Mouse (Mus musculus) testis, adult 2 months (tissue): Measurements from ENCODE around the gene Jdp2. TPM values are rescaled to one million over a fixed set of nuclear protein-coding genes. Genes with fewer than 3 reads are reported as not detected.

Experiments used
- H3K27ac ChIP-seq: fragments of 200-500 bp; 2 replicates; pipeline ENCODE4 v1.5.1; 2012; ENCODE audit warnings: low read depth, low read length; ENCODE audit not compliant: control insufficient read depth, insufficient read depth
- H3K27me3 ChIP-seq: fragments of 200-500 bp; 2 replicates; pipeline ENCODE4 v1.6.1; 2012; ENCODE audit warnings: mild to moderate bottlenecking, low read length, moderate library complexity; ENCODE audit not compliant: control insufficient read depth, insufficient read depth
- H3K36me3 ChIP-seq: fragments of 200-500 bp; 2 replicates; pipeline ENCODE4 v1.6.1; 2012; ENCODE audit warnings: mild to moderate bottlenecking, low read length; ENCODE audit not compliant: control insufficient read depth, insufficient read depth
- H3K4me1 ChIP-seq: fragments of 200-500 bp; 2 replicates; pipeline ENCODE4 v1.6.1; 2012; ENCODE audit warnings: low read length; ENCODE audit not compliant: control insufficient read depth, insufficient read depth
- H3K4me3 ChIP-seq: fragments of 200-500 bp; 2 replicates; pipeline ENCODE4 v1.5.1; 2012; ENCODE audit warnings: low read depth, mild to moderate bottlenecking, low read length, moderate library complexity, mixed read lengths; ENCODE audit not compliant: control insufficient read depth
- CTCF ChIP-seq: fragments of 200-500 bp; IDR thresholded peaks from 2 replicates; pipeline ENCODE4 v1.5.1; 2012; ENCODE audit warnings: low read depth, mild to moderate bottlenecking, inconsistent platforms, low read length, moderate library complexity; ENCODE audit not compliant: control insufficient read depth, insufficient read depth, insufficient replicate concordance
- POLR2A ChIP-seq: fragments of 200-500 bp; IDR thresholded peaks from 2 replicates; pipeline ENCODE4 v1.6.1; 2012; ENCODE audit warnings: low read depth, mild to moderate bottlenecking, inconsistent platforms, low read length, moderate library complexity; ENCODE audit not compliant: control insufficient read depth
- polyA plus RNA-seq: library from polyadenylated mRNA; depleted of rRNA; stranded (reverse); fragments of >200 nt; gene quantifications from 2 replicates; pipeline ENCODE4 v1.2.3, GENCODE M21; 2012

Gene Jdp2
- polyA plus RNA-seq, 1 experiment: 0.81 TPM

DNA sequence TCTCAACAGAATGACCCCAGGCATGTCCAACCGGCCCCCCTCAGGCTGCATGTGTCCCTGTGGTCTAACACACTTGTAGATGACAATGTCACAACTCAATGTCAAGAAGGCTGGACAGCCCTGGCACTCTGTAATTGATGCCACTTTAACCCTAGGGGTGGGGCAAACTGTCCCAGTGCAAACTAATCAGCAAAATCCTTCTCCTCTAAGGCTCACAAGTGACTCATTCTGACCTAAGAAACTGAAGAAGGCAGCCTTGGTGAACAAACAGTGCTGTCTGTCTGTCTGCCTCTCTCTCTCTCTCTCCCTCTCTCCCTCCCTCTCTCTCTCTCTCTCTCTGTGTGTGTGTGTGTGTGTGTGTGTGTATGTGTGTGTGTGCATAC is 28.7 kb upstream of the Jdp2 start:
- H3K4me3 ChIP-seq: no peak overlapping the region
- no peaks in the 10 kb centered on the region for H3K36me3 ChIP-seq
- peaks cover 17% of the 10 kb centered on the region for H3K4me1 ChIP-seq
- no peaks in the 10 kb centered on the region for H3K27me3 ChIP-seq
- TF ChIP-seq POLR2A (no peak), CTCF (no peak)
- H3K27ac ChIP-seq: no peak overlapping the region

DNA sequence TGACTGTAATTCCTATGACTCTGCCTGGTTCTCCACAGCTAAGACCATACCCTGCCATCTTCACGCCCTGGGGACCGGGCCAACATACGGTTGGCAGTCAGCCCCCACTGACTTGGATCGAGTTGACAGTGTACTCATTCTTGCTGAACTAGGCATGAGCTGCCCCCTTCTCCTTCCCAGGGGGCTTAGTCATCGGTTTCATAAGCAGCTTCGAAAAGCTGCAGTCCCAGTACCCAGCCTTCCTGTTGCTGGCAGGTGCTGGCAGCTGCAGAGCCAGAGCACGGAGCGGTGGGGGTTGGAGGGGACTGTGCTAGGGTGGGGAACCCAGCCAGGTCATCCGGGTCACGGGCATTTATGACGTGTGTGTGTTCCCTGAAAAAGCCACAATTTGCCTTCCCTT is 27.5 kb upstream of the Jdp2 start:
- TF ChIP-seq CTCF (no peak), POLR2A (no peak; the same call in 1 of the 2 replicates)
- H3K4me1 ChIP-seq: peaks cover 17% of the 10 kb centered on the region
- H3K27me3 ChIP-seq: no peaks in the 10 kb centered on the region
- H3K27ac ChIP-seq: no peak overlapping the region
- no peaks in the 10 kb centered on the region for H3K36me3 ChIP-seq
- peak overlapping the region; percentile 70 for H3K4me3 ChIP-seq

DNA sequence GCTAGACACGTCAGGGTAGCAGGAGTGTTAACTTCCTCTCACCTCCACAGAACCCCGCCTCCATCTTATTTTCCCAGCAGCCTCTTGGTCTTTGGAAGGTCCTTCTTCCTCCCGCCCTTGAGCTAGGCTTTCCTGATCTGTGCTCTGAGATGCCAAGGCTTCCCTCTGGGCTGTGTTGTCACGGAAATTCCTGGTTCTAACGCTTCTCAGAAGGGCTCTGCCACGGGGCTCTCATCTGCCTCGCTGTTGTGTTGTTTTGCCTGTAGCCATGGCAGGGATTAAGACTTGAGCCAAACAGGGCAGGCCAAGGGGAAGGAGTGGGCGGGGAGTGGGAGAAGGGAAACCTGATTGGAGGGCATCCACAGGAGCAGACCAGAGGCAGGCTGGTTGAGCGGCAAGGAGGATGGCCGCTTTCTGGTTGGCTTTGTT is 26.8 kb upstream of the Jdp2 start:
- peak overlapping the region; percentile 75 for H3K4me3 ChIP-seq
- peak overlapping the region; percentile 27; the same call in 1 of the 2 replicates for H3K27ac ChIP-seq
- H3K4me1 ChIP-seq: peaks cover 17% of the 10 kb centered on the region
- H3K27me3 ChIP-seq: no peaks in the 10 kb centered on the region
- H3K36me3 ChIP-seq: no peaks in the 10 kb centered on the region
- no peak for TF ChIP-seq POLR2A
- TF ChIP-seq CTCF: no peak

DNA sequence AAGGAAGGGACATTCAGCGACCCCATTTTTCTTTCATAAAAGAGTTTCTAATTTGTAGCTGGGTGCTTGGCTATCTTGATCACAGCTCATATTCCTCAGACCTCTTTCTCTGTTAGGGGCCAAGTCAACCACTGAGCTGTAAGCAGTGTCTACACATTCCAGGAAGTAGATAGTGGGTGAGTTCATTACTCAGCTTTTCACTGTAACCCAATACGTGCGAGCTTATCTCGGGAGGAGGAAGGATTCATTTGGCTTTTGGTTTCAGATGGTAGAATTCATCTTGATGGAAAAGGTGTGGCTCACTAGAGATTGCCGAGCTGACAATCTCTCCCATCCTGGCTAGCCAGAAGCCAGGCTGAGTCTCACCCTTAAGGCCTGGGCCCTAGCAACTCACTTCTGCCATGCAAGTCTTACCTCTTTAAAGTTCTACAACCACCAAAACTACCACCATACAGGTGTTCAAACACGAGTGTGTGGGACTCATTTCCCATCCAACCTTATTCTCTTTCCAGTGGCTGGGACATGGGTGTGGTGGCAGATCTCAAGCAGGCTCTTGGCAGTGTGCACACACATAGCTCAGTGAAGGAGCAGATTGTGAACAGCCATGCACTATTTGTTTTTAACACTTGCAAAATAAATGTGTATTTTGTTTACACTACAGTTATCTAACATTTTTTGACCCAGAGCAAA is 23.9 kb upstream of the Jdp2 start:
- H3K36me3 ChIP-seq: no peaks in the 10 kb centered on the region
- H3K27me3 ChIP-seq: no peaks in the 10 kb centered on the region
- no peak overlapping the region for H3K27ac ChIP-seq
- H3K4me3 ChIP-seq: no peak overlapping the region
- no peak for TF ChIP-seq CTCF
- no peak for TF ChIP-seq POLR2A
- H3K4me1 ChIP-seq: peaks cover 17% of the 10 kb centered on the region

DNA sequence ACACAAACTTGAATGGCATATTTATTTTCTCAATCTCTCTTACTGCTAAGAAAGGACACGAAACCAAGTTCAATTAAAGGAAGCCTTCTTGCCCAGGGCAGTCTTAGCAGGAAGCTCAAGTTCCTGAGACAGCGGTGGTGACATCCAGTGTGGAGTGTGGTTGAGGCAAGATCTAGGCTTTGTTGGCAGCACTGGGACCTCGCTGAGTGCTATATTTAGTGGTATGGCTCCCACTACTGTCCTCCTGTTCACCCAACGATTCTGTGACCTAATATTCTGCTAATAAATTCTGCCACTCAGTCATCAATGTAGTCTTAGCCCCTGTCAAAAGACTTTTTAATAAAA is 23.4 kb upstream of the Jdp2 start:
- Histone ChIP-seq H3K27ac (no peak overlapping the region), H3K4me3 (no peak overlapping the region), H3K27me3 (no peaks in the 10 kb centered on the region), H3K4me1 (peaks cover 17% of the 10 kb centered on the region), H3K36me3 (no peaks in the 10 kb centered on the region)
- TF ChIP-seq CTCF (no peak), POLR2A (no peak)

DNA sequence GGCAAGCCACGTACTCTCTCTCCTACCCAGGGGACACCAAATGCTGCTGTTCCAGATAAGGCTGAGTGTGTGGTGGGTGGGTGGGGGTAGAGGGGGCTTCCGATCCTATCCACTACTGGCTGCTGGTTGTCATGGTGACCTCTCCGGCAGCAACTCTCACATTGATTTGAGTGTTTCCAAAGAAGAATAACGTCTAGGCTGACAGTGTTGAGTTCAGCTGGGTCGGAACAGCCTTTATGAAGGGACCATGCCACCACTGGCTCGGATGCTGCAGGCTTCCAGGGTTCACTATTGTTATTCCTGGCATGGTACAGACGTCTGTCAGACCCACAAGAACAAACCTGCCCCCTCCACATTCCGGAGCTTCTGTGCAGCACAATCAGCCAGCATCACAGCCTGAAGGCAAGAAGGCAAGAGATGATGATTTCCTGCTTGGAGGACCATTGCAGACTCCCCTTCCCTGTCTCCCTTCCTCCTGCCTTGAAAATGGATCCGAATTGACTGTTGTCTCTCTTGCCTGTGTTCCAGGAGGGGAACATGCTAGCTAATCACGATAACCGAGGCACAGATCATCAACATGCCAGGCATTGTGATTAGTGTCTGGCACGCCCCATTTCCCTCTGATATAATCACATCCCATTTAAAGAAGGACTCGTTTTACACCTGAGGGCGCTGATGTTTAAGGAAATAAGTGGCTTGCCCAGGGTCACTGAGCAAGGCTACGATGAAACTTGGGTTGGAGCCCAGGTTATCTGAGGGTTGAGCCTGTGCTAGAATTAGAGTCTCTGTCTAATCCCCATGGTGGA is 17.4 kb upstream of the Jdp2 start:
- TF ChIP-seq POLR2A: no peak
- no peak for TF ChIP-seq CTCF
- Histone ChIP-seq H3K27ac (no peak overlapping the region), H3K36me3 (no peaks in the 10 kb centered on the region), H3K27me3 (no peaks in the 10 kb centered on the region), H3K4me3 (no peak overlapping the region), H3K4me1 (peaks cover 2% of the 10 kb centered on the region)

DNA sequence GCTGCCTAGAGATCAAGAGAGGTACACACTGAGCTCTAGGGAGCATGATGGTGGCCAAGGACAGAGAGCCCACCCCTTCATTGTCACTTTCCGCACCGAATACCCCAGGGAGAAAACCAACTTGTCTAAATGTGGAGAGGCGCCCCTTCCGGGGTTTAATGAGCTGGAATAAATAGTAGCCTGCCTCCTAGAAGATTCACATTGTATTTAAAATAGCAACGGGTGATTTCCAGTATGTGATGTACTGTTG is 16.8 kb upstream of the Jdp2 start:
- no peaks in the 10 kb centered on the region for H3K27me3 ChIP-seq
- no peak overlapping the region for H3K27ac ChIP-seq
- peaks cover 2% of the 10 kb centered on the region for H3K4me1 ChIP-seq
- no peak overlapping the region for H3K4me3 ChIP-seq
- H3K36me3 ChIP-seq: no peaks in the 10 kb centered on the region
- no peak for TF ChIP-seq POLR2A
- no peak for TF ChIP-seq CTCF

DNA sequence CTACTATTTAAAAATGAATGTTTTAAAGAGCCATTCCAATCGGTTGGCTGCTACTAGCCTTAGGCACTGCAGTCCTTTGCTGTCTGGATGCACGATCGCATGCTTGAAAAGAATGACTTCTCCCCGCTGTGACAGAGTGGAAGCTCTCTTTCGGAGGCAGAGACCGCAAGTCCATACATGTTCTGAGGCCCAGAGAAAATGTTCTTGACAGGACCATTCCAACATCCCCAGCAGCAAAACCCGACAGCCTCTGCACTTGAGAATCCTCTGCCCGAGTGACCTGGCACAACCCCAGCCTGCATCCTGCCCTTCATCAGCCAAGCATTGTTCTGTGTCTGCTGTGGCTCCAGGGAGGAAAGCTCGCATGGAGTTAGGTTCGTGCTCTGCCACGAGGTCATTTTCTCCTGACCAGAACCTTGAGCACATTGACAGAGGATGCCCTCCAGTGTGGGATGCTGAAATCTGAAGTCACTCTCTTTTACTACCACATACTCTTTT is 13.0 kb upstream of the Jdp2 start:
- no peak overlapping the region for H3K27ac ChIP-seq
- no peak for TF ChIP-seq CTCF
- no peak for TF ChIP-seq POLR2A

More for the DNA sequence above, 13.0 kb upstream of the Jdp2 start:
- Histone ChIP-seq H3K4me3 (no peak overlapping the region), H3K27me3 (no peaks in the 10 kb centered on the region), H3K36me3 (no peaks in the 10 kb centered on the region), H3K4me1 (peaks cover 2% of the 10 kb centered on the region)
